Mouse (Mus musculus): ENCODE data around the gene Hoxa13.

Gene Hoxa13

GRCm38 (mm10) chr6:52270494-52271480 is 10.1 kb upstream of the Hoxa13 start:
- peak; percentile 17 for DNase-seq (ENCODE audit: low read depth, low spot score)

DNA sequence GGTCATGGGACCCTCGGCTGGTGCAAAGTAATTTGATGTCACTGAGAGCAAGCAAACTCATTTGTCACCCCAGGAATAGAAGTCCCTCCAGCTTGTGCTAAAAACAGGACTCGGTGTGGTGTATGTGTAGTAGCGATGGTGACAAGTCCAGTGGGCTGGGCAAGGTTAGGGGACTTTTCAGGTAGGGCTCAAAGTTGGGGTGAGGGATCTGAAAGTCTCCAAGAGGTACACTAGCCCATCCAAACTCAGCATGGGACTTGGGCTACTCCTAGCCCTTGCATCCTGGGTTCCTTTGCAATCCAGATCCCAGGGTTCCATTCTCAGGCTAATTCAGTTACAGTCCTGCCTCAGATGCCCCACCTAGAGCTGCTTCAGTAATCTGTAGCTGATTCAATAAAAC is 8.1 kb upstream of the Hoxa13 start:
- no peak for DNase-seq (ENCODE audit: low read depth, low spot score)

- no peak for DNase-seq (ENCODE audit: low read depth, low spot score)
Measured at GRCm38 (mm10) chr6:52268341-52268740, 7.7 kb upstream of the Hoxa13 start.

DNA sequence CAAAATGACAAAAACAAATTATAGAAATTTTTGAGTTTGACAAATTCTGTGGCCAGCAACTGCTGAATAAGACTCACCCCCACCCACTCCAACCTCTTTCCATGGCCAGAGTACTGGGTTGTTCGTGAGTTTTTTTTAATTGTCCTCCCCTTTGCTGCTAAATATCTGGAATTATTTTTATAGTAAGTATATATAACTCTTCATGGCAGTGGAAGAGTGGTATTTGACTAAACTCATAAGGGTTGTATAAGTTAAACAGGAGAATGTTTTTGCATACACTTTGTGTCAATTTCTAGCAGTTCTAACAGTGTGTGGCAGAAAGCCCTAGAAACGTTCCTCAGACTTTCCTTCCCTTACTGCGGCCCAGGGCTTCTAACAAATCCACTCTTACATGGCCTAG is 7.0 kb upstream of the Hoxa13 start:
- no peak for DNase-seq (ENCODE audit: low read depth, low spot score)

GRCm38 (mm10) chr6:52267221-52267620 is 6.5 kb upstream of the Hoxa13 start:
- DNase-seq (ENCODE audit: low read depth, low spot score): no peak

DNA sequence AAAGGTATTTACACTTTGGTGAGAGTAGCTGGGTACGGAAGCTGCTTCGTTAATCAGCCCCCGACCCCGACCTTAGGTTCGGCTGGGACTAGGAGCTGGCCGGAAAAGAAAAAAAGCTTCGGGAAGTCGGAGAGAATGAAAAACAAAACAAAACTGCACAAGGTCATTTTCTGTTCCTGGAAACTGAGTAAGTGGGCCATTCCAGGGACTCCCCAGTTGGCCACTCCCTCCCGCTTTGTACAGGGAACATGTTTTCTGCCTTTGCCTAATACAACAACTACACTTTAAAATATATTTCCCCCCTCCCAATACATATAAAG is 5.9 kb upstream of the Hoxa13 start:
- no peak for DNase-seq (ENCODE audit: low read depth, low spot score)

- no peak for DNase-seq (ENCODE audit: low read depth, low spot score)
Measured at GRCm38 (mm10) chr6:52265913-52266665, 5.4 kb upstream of the Hoxa13 start.

GRCm38 (mm10) chr6:52265306-52265912 is 4.7 kb upstream of the Hoxa13 start:
- DNase-seq (ENCODE audit: low read depth, low spot score): no peak

- DNase-seq (ENCODE audit: low read depth, low spot score): no peak
Measured at GRCm38 (mm10) chr6:52264106-52264790, 3.6 kb upstream of the Hoxa13 start.

DNA sequence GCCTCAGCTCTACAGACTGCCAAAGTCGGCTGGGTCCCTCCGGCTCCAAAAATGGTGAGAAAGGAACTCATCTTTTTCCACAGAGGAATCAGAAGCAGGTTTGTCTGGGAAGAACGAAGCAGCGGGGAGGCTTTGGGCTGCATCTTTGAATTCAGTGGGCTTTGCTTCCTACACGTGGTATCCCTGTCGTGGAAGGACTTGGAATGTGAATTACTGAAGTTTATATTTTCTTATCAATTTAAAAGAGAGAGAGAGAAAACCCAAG is 2.6 kb upstream of the Hoxa13 start:
- no peak for DNase-seq (ENCODE audit: low read depth, low spot score)

- no peak for DNase-seq (ENCODE audit: low read depth, low spot score)
Measured at GRCm38 (mm10) chr6:52262463-52263320, 2.0 kb upstream of the Hoxa13 start.

DNA sequence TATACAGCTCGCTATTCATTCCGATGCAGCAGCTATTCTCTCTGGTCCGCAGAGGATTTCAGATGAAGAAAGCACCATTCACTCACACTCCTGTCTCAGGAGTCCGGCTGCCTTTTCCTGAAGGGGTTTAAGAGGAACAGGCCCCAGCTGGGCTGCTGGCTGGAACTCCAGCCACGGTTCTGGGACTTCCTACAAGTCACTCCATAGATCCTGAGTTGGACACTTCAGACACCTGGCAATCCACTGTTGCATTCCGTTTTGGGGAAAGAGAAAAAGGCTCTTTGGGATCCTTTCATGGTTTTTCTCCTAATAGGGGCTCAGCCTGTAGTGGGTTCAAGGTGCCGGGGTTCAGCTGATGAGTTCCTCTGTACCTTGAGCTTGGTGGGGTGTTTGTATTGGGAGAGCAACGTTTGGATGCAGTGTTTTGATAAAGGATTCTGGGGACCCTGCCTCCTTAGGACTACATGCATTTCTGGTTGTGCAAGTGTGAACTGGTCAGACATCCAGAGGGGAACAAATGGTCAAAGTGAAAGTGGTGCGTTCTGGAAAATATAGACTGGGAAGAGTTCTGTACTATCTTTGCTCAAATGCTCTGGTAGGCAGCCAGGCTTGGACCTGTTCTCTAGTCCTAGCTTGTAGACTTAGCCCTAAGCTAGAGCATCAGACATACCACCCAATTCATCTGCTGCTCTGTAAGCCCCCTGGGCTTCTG is 1.2 kb upstream of the Hoxa13 start:
- no peak for DNase-seq (ENCODE audit: low read depth, low spot score)

DNA sequence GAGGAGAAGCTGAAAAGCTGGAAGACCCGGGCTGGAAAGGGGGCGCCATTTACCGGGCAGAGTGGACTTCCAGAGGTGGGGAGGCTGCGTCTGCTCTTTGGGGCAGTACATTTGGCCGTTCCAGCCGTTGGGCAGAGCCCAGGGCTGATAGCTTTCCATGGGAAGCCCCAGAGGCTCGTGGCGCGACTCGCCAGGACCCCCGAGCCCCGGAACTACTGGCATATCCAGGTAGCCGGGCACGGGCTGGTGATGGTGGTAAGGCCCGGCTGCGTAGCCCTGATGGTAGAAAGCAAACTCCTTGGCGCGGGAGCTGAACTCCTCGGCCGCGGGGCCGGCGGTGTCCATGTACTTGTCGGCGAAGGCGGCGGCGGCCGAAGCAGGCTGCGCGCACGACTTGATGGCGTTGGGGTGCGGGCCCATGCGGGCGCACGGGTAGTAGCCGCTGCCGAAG is 844 bp downstream of the Hoxa13 start:
- DNase-seq (ENCODE audit: low read depth, low spot score): no peak

GRCm38 (mm10) chr6:52259081-52259790 is 1.4 kb downstream of the Hoxa13 start:
- no peak for DNase-seq (ENCODE audit: low read depth, low spot score)

DNA sequence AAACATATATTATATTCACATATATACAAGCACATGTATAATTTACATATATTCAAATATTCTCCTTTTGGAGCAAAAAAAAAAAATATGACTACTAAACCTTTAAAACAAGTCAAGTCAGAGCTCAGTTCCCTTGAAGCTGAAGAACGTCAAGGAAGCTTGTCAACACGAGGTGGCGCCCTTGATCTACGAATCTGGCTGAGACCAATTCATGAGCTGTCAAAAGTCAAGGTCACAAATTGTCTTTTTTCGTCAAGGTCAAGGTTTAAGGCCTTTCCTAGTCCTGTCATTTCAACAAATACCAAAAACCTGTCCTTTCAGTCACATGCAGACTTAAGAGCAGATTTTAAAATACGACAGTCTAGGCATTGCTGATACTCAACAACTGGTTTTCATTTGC is 3.7 kb downstream of the Hoxa13 start:
- DNase-seq (ENCODE audit: low read depth, low spot score): peak; percentile 18

- DNase-seq (ENCODE audit: low read depth, low spot score): no peak
Measured at GRCm38 (mm10) chr6:52253511-52254500, 6.9 kb downstream of the Hoxa13 start.

- no peak for DNase-seq (ENCODE audit: low read depth, low spot score)
Measured at GRCm38 (mm10) chr6:52252775-52253376, 7.8 kb downstream of the Hoxa13 start.

Measured in telencephalon, adult 2 months (tissue).